Mouse (Mus musculus) embryonic facial prominence, embryonic 13.5 days (tissue): ENCODE data around the gene Ola1. TPM values are rescaled to one million over a fixed set of nuclear protein-coding genes. Genes with fewer than 3 reads are reported as not detected.
A peak's percentile ranks its signal among the peaks of the same experiment; 100 is the strongest.

Source experiments
- ATAC-seq: fragments of 200-750 bp; cut with Nextera tagmentation; 2 replicates; pipeline ENCODE4 v1.8.0; 2017; ENCODE audit warnings: low read depth; ENCODE audit not compliant: insufficient number of reproducible peaks, insufficient read depth, low FRiP score, low TSS enrichment
- H3K27ac ChIP-seq: fragments of 300-500 bp; sonication (generic); 2 replicates; pipeline ENCODE4 v1.5.1; 2015; ENCODE audit warnings: moderate library complexity, mild to moderate bottlenecking, inconsistent platforms
- H3K27me3 ChIP-seq: fragments of 300-500 bp; sonication (generic); 2 replicates; pipeline ENCODE4 v1.6.1; 2015; ENCODE audit warnings: mild to moderate bottlenecking, inconsistent platforms
- H3K36me3 ChIP-seq: fragments of 300-500 bp; sonication (generic); 2 replicates; pipeline ENCODE4 v1.6.1; 2015; ENCODE audit warnings: mild to moderate bottlenecking, inconsistent platforms
- H3K4me1 ChIP-seq: fragments of 300-500 bp; sonication (generic); 2 replicates; pipeline ENCODE4 v1.6.1; 2015; ENCODE audit warnings: inconsistent platforms
- H3K4me2 ChIP-seq: fragments of 300-500 bp; sonication (generic); 2 replicates; pipeline ENCODE4 v1.6.1; 2015; ENCODE audit warnings: moderate library complexity, mild to moderate bottlenecking, inconsistent platforms
- H3K4me3 ChIP-seq: fragments of 300-500 bp; sonication (generic); 2 replicates; pipeline ENCODE4 v1.5.1; 2015; ENCODE audit warnings: mild to moderate bottlenecking, inconsistent platforms
- H3K9ac ChIP-seq: fragments of 300-500 bp; sonication (generic); 2 replicates; pipeline ENCODE4 v1.6.1; 2015; ENCODE audit warnings: mild to moderate bottlenecking, inconsistent platforms
- H3K9me3 ChIP-seq: fragments of 300-500 bp; sonication (generic); 2 replicates; pipeline ENCODE4 v1.6.1; 2016; ENCODE audit warnings: inconsistent platforms
- WGBS: fragments of 180-500 bp; shearing (Covaris S2); methylation state at CpG from one replicate; pipeline ENCODE4 v1.1.7; 2015; ENCODE audit warnings: mixed read lengths; 5-methylcytosine and 5-hydroxymethylcytosine counted together
- polyA plus RNA-seq: library from polyadenylated mRNA; unstranded; fragments of >200 nt; fragmentation: Nextera tagmentation; extraction: Ambion mirVana; gene quantifications from 2 replicates; pipeline ENCODE4 v1.2.1, GENCODE M21; 2015

The Ola1 gene
- polyA plus RNA-seq, 1 experiment from 2014 or later, result 118 TPM

GRCm38 (mm10) chr2:73047061-73047741 is 171.5 kb downstream of the Ola1 start:
- H3K27ac ChIP-seq, result peak overlapping the region; percentile 95
- H3K4me3 ChIP-seq, result peak overlapping the region; percentile 9; the same call in 1 of the 2 replicates
- ATAC-seq, result peak; percentile 77
- H3K4me1 ChIP-seq, result peaks cover 33% of the 10 kb centered on the region
- H3K36me3 ChIP-seq, result no peaks in the 10 kb centered on the region
- H3K4me2 ChIP-seq, result peak overlapping the region; percentile 51
- no peaks in the 10 kb centered on the region for H3K9me3 ChIP-seq
- peak overlapping the region; percentile 32; the same call in 1 of the 2 replicates for H3K9ac ChIP-seq
- H3K27me3 ChIP-seq, result no peaks in the 10 kb centered on the region
- 31% methylated on average over 24 of the region's 24 CpGs for WGBS

- ATAC-seq, result no peak
- H3K4me2 ChIP-seq, result peak overlapping the region; percentile 51
- no peak overlapping the region for H3K4me3 ChIP-seq
- no peaks in the 10 kb centered on the region for H3K9me3 ChIP-seq
- H3K9ac ChIP-seq, result no peak overlapping the region
- peak overlapping the region; percentile 95 for H3K27ac ChIP-seq
- 33% methylated on average over 10 of the region's 10 CpGs for WGBS
- H3K27me3 ChIP-seq, result no peaks in the 10 kb centered on the region
- H3K36me3 ChIP-seq, result no peaks in the 10 kb centered on the region
- H3K4me1 ChIP-seq, result peaks cover 33% of the 10 kb centered on the region
Measured at GRCm38 (mm10) chr2:73046576-73046975, 172.1 kb downstream of the Ola1 start.

GRCm38 (mm10) chr2:73045505-73045904 is 173.2 kb downstream of the Ola1 start:
- H3K9ac ChIP-seq, result no peak overlapping the region
- H3K36me3 ChIP-seq, result no peaks in the 10 kb centered on the region
- H3K4me2 ChIP-seq, result no peak overlapping the region
- no peaks in the 10 kb centered on the region for H3K27me3 ChIP-seq
- WGBS, result 63% methylated on average over 5 of the region's 5 CpGs
- ATAC-seq, result no peak
- H3K9me3 ChIP-seq, result no peaks in the 10 kb centered on the region
- H3K27ac ChIP-seq, result no peak overlapping the region
- H3K4me1 ChIP-seq, result peaks cover 33% of the 10 kb centered on the region
- H3K4me3 ChIP-seq, result no peak overlapping the region

Other genes starting within 250 kb of the Ola1 start
- 67.4 and 69.0 TPM in 2 replicates for gene Sp3, start 238.5 kb downstream of the Ola1 start, polyA plus RNA-seq
- gene Gm11084, start 232.2 kb downstream of the Ola1 start, polyA plus RNA-seq, result not detected in 2 replicates
- 2.5 and 3.7 TPM in 2 replicates for gene Sp9, start 53.0 kb upstream of the Ola1 start, polyA plus RNA-seq
- 15.0 and 17.5 TPM in 2 replicates for gene Scrn3, start 93.7 kb upstream of the Ola1 start, polyA plus RNA-seq
- gene Cir1, start 93.8 kb upstream of the Ola1 start, polyA plus RNA-seq, result 34.7 and 35.4 TPM in 2 replicates
- gene Gpr155, start 167.6 kb upstream of the Ola1 start, polyA plus RNA-seq, result 8.6 and 9.5 TPM in 2 replicates